Mouse (Mus musculus): ENCODE results near the gene Amotl2. TPM values are rescaled to one million over a fixed set of nuclear protein-coding genes. Genes with fewer than 3 reads are reported as not detected.

Gene Amotl2
- polyA plus RNA-seq, 1 experiment from 2014 or later = 49.1 TPM

DNA sequence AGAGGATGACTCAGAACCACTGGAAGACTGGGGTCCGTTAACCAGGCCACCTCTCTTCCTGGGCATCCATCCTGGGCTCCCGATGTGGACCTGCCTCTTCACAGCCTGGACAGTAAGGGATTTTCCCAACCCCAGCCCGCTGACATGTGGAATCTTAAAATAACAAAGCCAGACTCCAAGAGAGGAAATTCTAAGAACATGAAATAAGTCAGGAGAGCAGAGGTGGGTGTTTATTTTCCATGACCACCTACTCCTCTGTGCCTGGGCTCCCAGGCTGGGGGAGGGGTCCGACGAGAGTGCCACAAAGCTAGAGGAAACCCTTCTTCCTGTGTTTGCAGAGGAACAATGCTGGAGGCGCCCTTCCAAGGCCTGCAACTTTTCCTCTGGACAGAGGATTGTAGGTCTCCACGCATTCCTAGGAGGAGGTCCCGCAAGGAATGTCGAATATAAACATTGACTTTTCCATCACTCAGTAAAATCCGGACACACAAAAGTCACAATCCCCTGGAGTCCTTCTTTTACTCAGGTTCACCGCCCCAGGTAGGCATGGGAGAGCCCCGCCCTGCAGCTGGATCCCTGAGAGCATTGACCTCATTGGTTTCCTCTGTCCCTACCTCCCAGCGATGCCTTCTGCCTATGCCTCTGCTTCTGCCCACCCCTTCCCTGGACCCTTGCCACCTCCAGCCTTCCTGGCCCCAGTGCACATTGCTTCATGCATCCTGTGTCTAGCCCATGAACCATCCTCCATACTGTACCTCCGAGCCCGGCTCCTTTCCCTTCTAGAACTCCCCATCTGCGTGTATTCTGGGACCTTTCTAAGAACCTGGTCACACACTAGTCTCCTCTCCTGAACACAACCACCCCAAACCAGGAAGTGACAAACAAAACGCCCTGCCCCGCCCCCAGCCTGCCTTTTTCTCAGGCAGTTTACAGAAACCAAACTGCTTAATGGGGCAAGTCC, 61.4 kb downstream of the Amotl2 start:
- Histone ChIP-seq H3K4me3 (no peak overlapping the region), H3K4me1 (peaks cover 25% of the 10 kb centered on the region), H3K27me3 (ENCODE audit: low read depth, poor library complexity, severe bottlenecking) (no peaks in the 10 kb centered on the region), H3K9me3 (replicated peaks) (no peaks in the 10 kb centered on the region), H3K36me3 (no peaks in the 10 kb centered on the region), H3K27ac (peak overlapping the region; percentile 66; the same call in 1 of the 2 replicates)
- no peak for DNase-seq (ENCODE audit: low spot score)
- WGBS = 68% methylated on average over 18 of the region's 18 CpGs

DNA sequence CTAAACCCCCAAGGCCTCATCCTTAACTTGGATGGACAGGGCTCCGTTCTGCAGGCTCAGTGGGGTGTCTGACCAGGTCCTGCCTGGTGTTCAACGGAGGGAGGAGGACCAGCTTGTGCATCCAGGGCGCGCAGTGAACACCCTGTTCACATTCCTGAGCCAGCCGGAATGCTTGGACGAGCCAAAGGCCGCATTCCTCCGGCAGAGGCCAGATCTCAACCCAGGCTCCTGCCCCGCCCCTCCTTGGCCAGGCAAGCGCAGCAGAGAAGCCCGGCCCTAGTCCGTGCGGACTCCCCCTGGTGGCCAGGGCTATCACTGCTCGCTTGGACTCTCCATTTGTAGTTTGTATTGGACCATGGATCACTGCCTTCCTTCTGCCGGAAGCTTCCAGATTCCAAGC, 63.0 kb downstream of the Amotl2 start:
- DNase-seq (ENCODE audit: low spot score) = peak; percentile 87
- 8% methylated on average over 15 of the region's 15 CpGs for WGBS
- H3K27ac ChIP-seq = peak overlapping the region; percentile 53
- H3K36me3 ChIP-seq = no peaks in the 10 kb centered on the region
- H3K4me1 ChIP-seq = peaks cover 37% of the 10 kb centered on the region
- H3K27me3 ChIP-seq (ENCODE audit: low read depth, poor library complexity, severe bottlenecking) = no peaks in the 10 kb centered on the region
- peak overlapping the region; percentile 29; the same call in 1 of the 2 replicates for H3K4me3 ChIP-seq
- no peaks in the 10 kb centered on the region for H3K9me3 ChIP-seq (replicated peaks)

Other genes starting within 250 kb of the Amotl2 start
- 0.03 and 0.06 TPM in 2 replicates for gene Ky, start 210.9 kb upstream of the Amotl2 start, polyA plus RNA-seq (2016; fragmentation: Nextera tagmentation; extraction: Ambion mirVana)
- 154 and 168 TPM in 2 replicates for gene Anapc13, start 90.4 kb upstream of the Amotl2 start, polyA plus RNA-seq (2016; fragmentation: Nextera tagmentation; extraction: Ambion mirVana)
- 46.5 and 57.1 TPM in 2 replicates for gene Cep63, start 90.1 kb upstream of the Amotl2 start, polyA plus RNA-seq (2016; fragmentation: Nextera tagmentation; extraction: Ambion mirVana)
- gene Ryk, start 118.2 kb downstream of the Amotl2 start, polyA plus RNA-seq (2016; fragmentation: Nextera tagmentation; extraction: Ambion mirVana) = 17.8 and 18.6 TPM in 2 replicates